Mouse (Mus musculus) heart, adult 2 months (tissue): ENCODE results near the gene Spata20.

Experiments
- CTCF ChIP-seq: fragments of 200-600 bp; IDR thresholded peaks from 2 replicates; pipeline ENCODE4 v1.8.1; 2022; ENCODE audit warnings: antibody characterized with exemption, mild to moderate bottlenecking, moderate library complexity
- EP300 ChIP-seq: fragments of 200-500 bp; IDR thresholded peaks from 2 replicates; pipeline ENCODE4 v1.6.1; 2011; ENCODE audit warnings: low read depth, low read length, control low read depth; ENCODE audit not compliant: insufficient read depth
- POLR2A ChIP-seq: fragments of 200-500 bp; IDR thresholded peaks from 2 replicates; pipeline ENCODE4 v1.6.1; 2011; ENCODE audit warnings: mild to moderate bottlenecking, low read depth, low read length, control low read depth; ENCODE audit not compliant: insufficient read depth

- TF ChIP-seq CTCF: no peak
- TF ChIP-seq EP300: no peak
- no peak for TF ChIP-seq POLR2A
Measured at GRCm38 (mm10) chr11:94499035-94499434, 13.1 kb upstream of the Spata20 start.
